Mouse (Mus musculus): ENCODE measurements around the gene Fate1. TPM values are rescaled to one million over a fixed set of nuclear protein-coding genes. Genes with fewer than 3 reads are reported as not detected.

Fate1 gene
- total and polyA plus RNA-seq, 3 experiments, result not detected

DNA sequence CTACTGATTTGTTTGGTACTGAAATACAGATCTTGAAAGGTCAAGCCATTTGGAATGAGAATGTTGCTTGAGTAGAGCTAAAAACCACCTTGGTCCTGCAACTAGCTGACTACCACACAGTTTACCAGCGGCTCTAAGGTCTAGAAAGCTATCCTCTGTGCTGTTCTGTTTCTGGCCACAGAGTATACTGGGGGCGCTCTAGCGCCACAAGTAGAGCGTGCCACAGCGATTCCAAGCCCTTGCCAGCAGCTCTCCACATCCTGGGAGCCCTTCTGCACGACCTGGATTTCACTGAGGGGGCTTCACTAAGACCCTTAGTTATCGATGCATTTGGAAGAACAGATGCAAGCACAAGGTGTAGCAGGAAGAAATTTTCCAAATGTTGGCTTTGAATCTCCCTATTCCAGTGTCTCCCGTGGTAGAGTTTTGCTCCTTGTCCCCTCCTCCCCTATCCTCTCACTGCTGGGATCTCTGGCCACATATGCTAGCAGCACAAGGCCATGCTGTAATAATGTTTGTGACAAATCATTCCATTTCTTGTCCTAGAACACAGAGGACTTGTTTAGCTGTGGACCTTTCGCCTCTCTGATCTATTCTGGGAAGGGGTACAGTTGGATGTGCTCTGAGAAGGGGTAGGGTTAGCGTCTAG lies 50.1 kb downstream of the Fate1 start:
- ATAC-seq (ENCODE audit: extremely low read depth, insufficient number of reproducible peaks, low FRiP score, poor library complexity, severe bottlenecking) (no peak), DNase-seq (ENCODE audit: low spot score) (no peak)
- Histone ChIP-seq H3K4me1 (ENCODE audit: insufficient read depth, low read depth, low read length) (no peaks in the 10 kb centered on the region), H3K36me3 (replicated peaks) (no peaks in the 10 kb centered on the region), H3K27me3 (ENCODE audit: insufficient read depth, low read length) (no peaks in the 10 kb centered on the region), H3K4me3 (ENCODE audit: low read depth, low read length) (no peak overlapping the region), H3K9me3 (replicated peaks) (no peaks in the 10 kb centered on the region)
- TF ChIP-seq GATA1 (IDR thresholded peaks at IDR 0.05; ENCODE audit: borderline replicate concordance, low read length), result no peak
- TF ChIP-seq CTCF (IDR thresholded peaks at IDR 0.05; ENCODE audit: low read depth, low read length), result no peak
- TF ChIP-seq GATA2 (IDR thresholded peaks at IDR 0.05; ENCODE audit: borderline replicate concordance, low read depth, low read length), result no peak
- no peak for TF ChIP-seq POLR2AphosphoS5 (IDR thresholded peaks at IDR 0.05; ENCODE audit: insufficient replicate concordance, low read depth, low read length)
- TF ChIP-seq TAL1 (conservative IDR thresholded peaks at IDR 0.05; ENCODE audit: low read depth, low read length), result no peak

DNA sequence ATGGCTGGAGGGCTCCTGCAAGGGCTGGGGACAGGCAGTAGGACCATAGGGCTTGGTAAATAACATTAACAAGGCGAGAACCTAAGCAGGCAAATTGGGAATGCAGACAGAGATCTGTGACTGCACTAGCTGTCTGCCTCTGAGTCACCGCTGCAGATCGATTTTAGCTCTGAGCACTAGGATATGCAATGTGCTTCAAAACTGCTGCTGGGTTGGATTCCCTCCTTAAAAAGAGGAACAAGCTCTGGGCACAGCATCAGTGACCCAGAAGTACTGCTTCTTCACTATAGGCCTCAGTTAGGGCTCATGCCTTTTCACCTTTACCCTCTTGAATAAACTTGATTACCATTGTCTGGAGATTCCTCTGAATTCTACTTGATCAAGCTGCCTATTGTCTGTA lies 50.8 kb downstream of the Fate1 start:
- Histone ChIP-seq H3K36me3 (replicated peaks) (no peaks in the 10 kb centered on the region), H3K4me3 (ENCODE audit: low read depth, low read length) (no peak overlapping the region), H3K27me3 (ENCODE audit: insufficient read depth, low read length) (no peaks in the 10 kb centered on the region), H3K9me3 (replicated peaks) (no peaks in the 10 kb centered on the region), H3K4me1 (ENCODE audit: insufficient read depth, low read depth, low read length) (no peaks in the 10 kb centered on the region)
- TF ChIP-seq GATA2 (IDR thresholded peaks at IDR 0.05; ENCODE audit: borderline replicate concordance, low read depth, low read length) (no peak), CTCF (IDR thresholded peaks at IDR 0.05; ENCODE audit: low read depth, low read length) (no peak), GATA1 (IDR thresholded peaks at IDR 0.05; ENCODE audit: borderline replicate concordance, low read length) (no peak), POLR2AphosphoS5 (IDR thresholded peaks at IDR 0.05; ENCODE audit: insufficient replicate concordance, low read depth, low read length) (no peak), TAL1 (conservative IDR thresholded peaks at IDR 0.05; ENCODE audit: low read depth, low read length) (no peak)
- ATAC-seq (ENCODE audit: extremely low read depth, insufficient number of reproducible peaks, low FRiP score, poor library complexity, severe bottlenecking), result no peak
- DNase-seq (ENCODE audit: low spot score), result no peak

Other genes with a start within 250 kb of the Fate1 start
- gene Vma21, start 157.1 kb upstream of the Fate1 start, total RNA-seq (2014; fragmentation: Nextera tagmentation), result 51.1 and 68.1 TPM in 2 replicates
- 13.7 and 16.7 TPM in 2 replicates for gene Vma21, start 157.1 kb upstream of the Fate1 start, total RNA-seq (2017)
- gene Vma21, start 157.1 kb upstream of the Fate1 start, polyA plus RNA-seq (2012), result 3.9 and 9.8 TPM in 2 replicates
- gene Gm1141, start 52.0 kb upstream of the Fate1 start, total RNA-seq (2014; fragmentation: Nextera tagmentation), result not detected in 2 replicates
- gene Gm1141, start 52.0 kb upstream of the Fate1 start, total RNA-seq (2017), result 0.49 TPM in 1 of 2 replicates, not detected in the other
- not detected in 2 replicates for gene Gm1141, start 52.0 kb upstream of the Fate1 start, polyA plus RNA-seq (2012)
- gene Prrg3, start 10.4 kb upstream of the Fate1 start, total RNA-seq (2014; fragmentation: Nextera tagmentation), result not detected in 2 replicates
- gene Prrg3, start 10.4 kb upstream of the Fate1 start, total RNA-seq (2017), result under 0.01 and 0.05 TPM in 2 replicates
- not detected in 2 replicates for gene Prrg3, start 10.4 kb upstream of the Fate1 start, polyA plus RNA-seq (2012)
- not detected in 2 replicates for gene Cnga2, start 18.9 kb downstream of the Fate1 start, total RNA-seq (2014; fragmentation: Nextera tagmentation)
- gene Cnga2, start 18.9 kb downstream of the Fate1 start, total RNA-seq (2017), result 0.11 TPM in 1 of 2 replicates, not detected in the other
- not detected in 2 replicates for gene Cnga2, start 18.9 kb downstream of the Fate1 start, polyA plus RNA-seq (2012)
- not detected in 2 replicates for gene Magea4, start 249.0 kb downstream of the Fate1 start, total RNA-seq (2014; fragmentation: Nextera tagmentation)
- not detected in 2 replicates for gene Magea4, start 249.0 kb downstream of the Fate1 start, total RNA-seq (2017)
- gene Magea4, start 249.0 kb downstream of the Fate1 start, polyA plus RNA-seq (2012), result not detected in 2 replicates

All from G1E (cell line).